Mouse (Mus musculus): Measurements from ENCODE around the gene Pcdh9. TPM values are rescaled to one million over a fixed set of nuclear protein-coding genes. Genes with fewer than 3 reads are reported as not detected.

The Pcdh9 gene
- polyA plus RNA-seq, 1 experiment, result 0.18 TPM

- Histone ChIP-seq H3K36me3 (ENCODE audit: control insufficient read depth, insufficient read depth, low read length) (no peaks in the 10 kb centered on the region), H3K27ac (ENCODE audit: control insufficient read depth, insufficient read depth, low read length) (no peak overlapping the region), H3K27me3 (ENCODE audit: control insufficient read depth, insufficient read depth, low read length) (no peaks in the 10 kb centered on the region), H3K4me1 (replicated peaks; ENCODE audit: control insufficient read depth, insufficient read depth, low read length) (no peaks in the 10 kb centered on the region), H3K4me3 (ENCODE audit: control insufficient read depth, insufficient read depth, low read length) (no peak overlapping the region)
- DNase-seq, result no peak
- 62% methylated on average over 4 of the region's 4 CpGs for WGBS
- TF ChIP-seq POLR2A (IDR thresholded peaks at IDR 0.05; ENCODE audit: control insufficient read depth, extremely low read depth, insufficient read depth, low read length, poor library complexity) (no peak), CTCF (IDR thresholded peaks at IDR 0.05; ENCODE audit: borderline replicate concordance, control insufficient read depth, extremely low read depth, insufficient read depth, low read length, poor library complexity) (no peak)
These were observed 509.3 kb downstream of the Pcdh9 start for GRCm38 (mm10) chr14:93381163-93381562.

GRCm38 (mm10) chr14:93380757-93381156 lies 509.7 kb downstream of the Pcdh9 start:
- H3K27me3 ChIP-seq (ENCODE audit: control insufficient read depth, insufficient read depth, low read length), result no peaks in the 10 kb centered on the region
- no peaks in the 10 kb centered on the region for H3K4me1 ChIP-seq (replicated peaks; ENCODE audit: control insufficient read depth, insufficient read depth, low read length)
- WGBS, result 55% methylated on average over 1 of the region's 1 CpGs
- no peak overlapping the region for H3K4me3 ChIP-seq (ENCODE audit: control insufficient read depth, insufficient read depth, low read length)
- TF ChIP-seq CTCF (IDR thresholded peaks at IDR 0.05; ENCODE audit: borderline replicate concordance, control insufficient read depth, extremely low read depth, insufficient read depth, low read length, poor library complexity), result no peak
- DNase-seq, result no peak
- H3K27ac ChIP-seq (ENCODE audit: control insufficient read depth, insufficient read depth, low read length), result no peak overlapping the region
- H3K36me3 ChIP-seq (ENCODE audit: control insufficient read depth, insufficient read depth, low read length), result no peaks in the 10 kb centered on the region

GRCm38 (mm10) chr14:93376159-93376558 lies 514.3 kb downstream of the Pcdh9 start:
- no peak overlapping the region for H3K4me3 ChIP-seq (ENCODE audit: control insufficient read depth, insufficient read depth, low read length)
- H3K4me1 ChIP-seq (replicated peaks; ENCODE audit: control insufficient read depth, insufficient read depth, low read length), result no peaks in the 10 kb centered on the region
- no peak for DNase-seq
- no peaks in the 10 kb centered on the region for H3K36me3 ChIP-seq (ENCODE audit: control insufficient read depth, insufficient read depth, low read length)
- no peaks in the 10 kb centered on the region for H3K27me3 ChIP-seq (ENCODE audit: control insufficient read depth, insufficient read depth, low read length)
- 84% methylated on average over 4 of the region's 4 CpGs for WGBS
- TF ChIP-seq CTCF (IDR thresholded peaks at IDR 0.05; ENCODE audit: borderline replicate concordance, control insufficient read depth, extremely low read depth, insufficient read depth, low read length, poor library complexity) (no peak), POLR2A (IDR thresholded peaks at IDR 0.05; ENCODE audit: control insufficient read depth, extremely low read depth, insufficient read depth, low read length, poor library complexity) (no peak)
- no peak overlapping the region for H3K27ac ChIP-seq (ENCODE audit: control insufficient read depth, insufficient read depth, low read length)

- WGBS, result 90% methylated on average over 4 of the region's 4 CpGs
- Histone ChIP-seq H3K27me3 (ENCODE audit: control insufficient read depth, insufficient read depth, low read length) (no peaks in the 10 kb centered on the region), H3K4me3 (ENCODE audit: control insufficient read depth, insufficient read depth, low read length) (no peak overlapping the region), H3K4me1 (replicated peaks; ENCODE audit: control insufficient read depth, insufficient read depth, low read length) (no peaks in the 10 kb centered on the region), H3K27ac (ENCODE audit: control insufficient read depth, insufficient read depth, low read length) (no peak overlapping the region), H3K36me3 (ENCODE audit: control insufficient read depth, insufficient read depth, low read length) (no peaks in the 10 kb centered on the region)
- DNase-seq, result no peak
- TF ChIP-seq POLR2A (IDR thresholded peaks at IDR 0.05; ENCODE audit: control insufficient read depth, extremely low read depth, insufficient read depth, low read length, poor library complexity) (no peak), CTCF (IDR thresholded peaks at IDR 0.05; ENCODE audit: borderline replicate concordance, control insufficient read depth, extremely low read depth, insufficient read depth, low read length, poor library complexity) (no peak)
These were observed 516.3 kb downstream of the Pcdh9 start for GRCm38 (mm10) chr14:93374181-93374580.

- WGBS, result 93% methylated on average over 3 of the region's 3 CpGs
- no peak for DNase-seq
- TF ChIP-seq POLR2A (IDR thresholded peaks at IDR 0.05; ENCODE audit: control insufficient read depth, extremely low read depth, insufficient read depth, low read length, poor library complexity) (no peak), CTCF (IDR thresholded peaks at IDR 0.05; ENCODE audit: borderline replicate concordance, control insufficient read depth, extremely low read depth, insufficient read depth, low read length, poor library complexity) (no peak)
These were observed 536.3 kb downstream of the Pcdh9 start for GRCm38 (mm10) chr14:93354150-93354549.

GRCm38 (mm10) chr14:93350906-93351305 lies 539.6 kb downstream of the Pcdh9 start:
- H3K4me3 ChIP-seq (ENCODE audit: control insufficient read depth, insufficient read depth, low read length), result no peak overlapping the region
- H3K4me1 ChIP-seq (replicated peaks; ENCODE audit: control insufficient read depth, insufficient read depth, low read length), result no peaks in the 10 kb centered on the region
- DNase-seq, result no peak
- no peak for TF ChIP-seq POLR2A (IDR thresholded peaks at IDR 0.05; ENCODE audit: control insufficient read depth, extremely low read depth, insufficient read depth, low read length, poor library complexity)
- no peak for TF ChIP-seq CTCF (IDR thresholded peaks at IDR 0.05; ENCODE audit: borderline replicate concordance, control insufficient read depth, extremely low read depth, insufficient read depth, low read length, poor library complexity)
- H3K36me3 ChIP-seq (ENCODE audit: control insufficient read depth, insufficient read depth, low read length), result no peaks in the 10 kb centered on the region
- H3K27me3 ChIP-seq (ENCODE audit: control insufficient read depth, insufficient read depth, low read length), result no peaks in the 10 kb centered on the region
- WGBS, result 77% methylated on average over 6 of the region's 6 CpGs
- H3K27ac ChIP-seq (ENCODE audit: control insufficient read depth, insufficient read depth, low read length), result no peak overlapping the region

More at GRCm38 (mm10) chr14:93354150-93354549, 536.3 kb downstream of the Pcdh9 start:
- Histone ChIP-seq H3K27ac (ENCODE audit: control insufficient read depth, insufficient read depth, low read length) (no peak overlapping the region), H3K4me3 (ENCODE audit: control insufficient read depth, insufficient read depth, low read length) (no peak overlapping the region), H3K36me3 (ENCODE audit: control insufficient read depth, insufficient read depth, low read length) (no peaks in the 10 kb centered on the region), H3K27me3 (ENCODE audit: control insufficient read depth, insufficient read depth, low read length) (no peaks in the 10 kb centered on the region), H3K4me1 (replicated peaks; ENCODE audit: control insufficient read depth, insufficient read depth, low read length) (no peaks in the 10 kb centered on the region)

- WGBS, result 86% methylated on average over 7 of the region's 7 CpGs
- Histone ChIP-seq H3K27ac (ENCODE audit: control insufficient read depth, insufficient read depth, low read length) (no peak overlapping the region), H3K4me3 (ENCODE audit: control insufficient read depth, insufficient read depth, low read length) (no peak overlapping the region), H3K36me3 (ENCODE audit: control insufficient read depth, insufficient read depth, low read length) (no peaks in the 10 kb centered on the region), H3K4me1 (replicated peaks; ENCODE audit: control insufficient read depth, insufficient read depth, low read length) (no peaks in the 10 kb centered on the region), H3K27me3 (ENCODE audit: control insufficient read depth, insufficient read depth, low read length) (no peaks in the 10 kb centered on the region)
- DNase-seq, result no peak
- TF ChIP-seq POLR2A (IDR thresholded peaks at IDR 0.05; ENCODE audit: control insufficient read depth, extremely low read depth, insufficient read depth, low read length, poor library complexity) (no peak), CTCF (IDR thresholded peaks at IDR 0.05; ENCODE audit: borderline replicate concordance, control insufficient read depth, extremely low read depth, insufficient read depth, low read length, poor library complexity) (no peak)
These were observed 541.3 kb downstream of the Pcdh9 start for GRCm38 (mm10) chr14:93349166-93349565.

All from thymus, adult 2 months (tissue).